Mouse (Mus musculus) WW6 (cell line): ENCODE results near the gene Npnt.

ENCODE experiments used
- DNase-seq: peaks from one replicate; pipeline ENCODE4 v3.0.0-alpha.2; 2013; ENCODE audit warnings: low read depth, low spot score

Npnt gene

GRCm38 (mm10) chr3:132939006-132939405 is 11.1 kb downstream of the Npnt start:
- no peak for DNase-seq

DNA sequence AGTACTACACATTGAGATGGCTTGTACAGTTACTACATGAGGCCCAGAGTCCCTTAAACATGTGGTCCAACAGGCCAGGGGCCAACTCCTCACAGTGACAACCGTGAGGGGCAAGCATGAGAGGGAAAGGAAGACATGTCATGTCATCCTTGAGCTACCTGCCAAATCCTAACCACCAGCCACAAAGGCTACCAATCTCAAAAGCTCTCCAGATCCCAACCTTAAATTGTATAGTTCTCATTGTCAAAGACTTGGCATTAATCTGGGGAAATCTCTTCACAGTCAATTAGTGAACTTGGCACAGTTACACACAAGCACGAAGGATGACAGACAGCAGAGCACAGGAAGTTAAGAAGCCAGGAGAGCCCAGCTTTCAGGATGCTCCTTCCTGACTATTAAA is 15.4 kb downstream of the Npnt start:
- DNase-seq: no peak

DNA sequence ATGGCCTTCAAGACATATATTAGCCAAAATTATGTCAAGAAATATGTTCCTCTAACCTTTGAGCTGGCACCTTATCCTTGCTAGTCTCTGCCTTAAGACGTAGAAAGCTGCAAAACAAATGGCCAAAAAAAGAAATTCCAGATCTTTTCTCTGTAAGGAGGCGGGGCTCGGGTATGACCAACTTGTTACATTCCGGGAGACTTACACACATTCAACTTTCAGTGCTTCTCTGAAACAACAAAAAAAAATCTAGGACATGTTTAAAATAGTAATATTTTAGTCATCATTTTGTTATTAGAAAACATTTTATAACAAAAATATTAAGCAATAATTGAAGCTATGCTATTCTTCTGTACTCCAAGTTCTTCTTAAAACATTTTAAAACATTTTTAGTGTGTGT is 18.6 kb downstream of the Npnt start:
- no peak for DNase-seq

- no peak for DNase-seq
Measured at GRCm38 (mm10) chr3:132929866-132930265, 20.2 kb downstream of the Npnt start.

GRCm38 (mm10) chr3:132928186-132928585 is 21.9 kb downstream of the Npnt start:
- DNase-seq: no peak

DNA sequence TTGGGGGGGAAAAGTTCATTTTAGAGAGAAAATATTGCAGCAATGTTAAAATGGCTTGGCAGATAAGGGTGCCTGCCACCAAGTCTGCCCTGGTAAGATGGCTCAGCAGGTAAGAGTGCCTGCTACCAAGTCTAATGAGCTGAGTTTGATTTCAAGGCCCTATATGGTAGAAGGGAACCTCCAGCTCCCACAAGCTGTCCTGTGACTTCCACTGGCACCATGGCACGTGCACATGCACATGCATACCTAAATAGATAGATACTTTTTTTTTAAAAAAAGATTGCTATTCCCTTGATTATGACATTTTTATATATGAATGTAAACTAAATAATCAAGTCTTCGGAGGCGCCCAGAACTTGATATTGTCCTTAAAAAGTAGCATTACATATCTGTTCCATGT is 30.3 kb downstream of the Npnt start:
- DNase-seq: no peak

GRCm38 (mm10) chr3:132919240-132919639 is 30.9 kb downstream of the Npnt start:
- DNase-seq: no peak

GRCm38 (mm10) chr3:132917356-132918090 is 32.6 kb downstream of the Npnt start:
- DNase-seq: no peak

DNA sequence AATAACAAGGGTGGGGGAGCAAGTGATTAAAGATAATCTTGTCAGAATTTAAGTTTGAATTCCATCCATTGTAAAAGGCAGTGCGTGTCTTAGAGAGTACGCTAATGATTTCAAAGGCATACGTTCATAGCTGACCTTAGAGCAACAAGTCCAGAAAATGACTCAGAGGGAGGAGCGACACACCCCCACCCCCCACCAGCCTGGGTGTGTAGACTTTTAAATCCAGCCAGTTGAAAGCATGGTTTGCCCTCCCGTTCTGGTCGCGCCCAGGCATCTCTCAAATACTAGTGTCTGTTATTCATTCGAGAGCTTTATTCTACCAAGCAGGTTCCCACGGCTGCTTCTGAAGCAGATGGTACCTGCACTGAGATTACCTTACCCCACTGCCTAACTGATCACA is 34.4 kb downstream of the Npnt start:
- DNase-seq: no peak

GRCm38 (mm10) chr3:132912420-132912819 is 37.7 kb downstream of the Npnt start:
- DNase-seq: no peak

DNA sequence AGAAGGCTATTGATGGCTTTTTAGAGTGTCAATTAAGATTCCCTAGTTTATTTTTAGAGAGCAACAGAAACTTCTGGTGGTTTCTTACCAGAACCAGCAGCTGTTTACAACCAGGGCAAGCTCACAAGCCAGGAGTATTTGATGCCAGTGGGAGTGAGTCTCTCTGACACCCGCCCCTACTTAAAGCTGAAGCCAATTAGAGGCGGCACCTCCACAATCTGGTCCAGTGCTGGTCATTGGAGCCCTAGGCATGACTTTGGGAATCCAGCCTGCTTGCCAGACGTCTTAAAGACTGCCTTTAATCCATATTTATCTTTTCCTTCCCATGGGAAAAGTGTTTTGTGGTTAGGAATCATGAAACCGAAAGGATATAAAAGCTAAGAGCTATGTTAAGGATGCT is 38.4 kb downstream of the Npnt start:
- DNase-seq: no peak

- no peak for DNase-seq
Measured at GRCm38 (mm10) chr3:132910727-132911126, 39.4 kb downstream of the Npnt start.

- no peak for DNase-seq
Measured at GRCm38 (mm10) chr3:132909736-132910135, 40.4 kb downstream of the Npnt start.

DNA sequence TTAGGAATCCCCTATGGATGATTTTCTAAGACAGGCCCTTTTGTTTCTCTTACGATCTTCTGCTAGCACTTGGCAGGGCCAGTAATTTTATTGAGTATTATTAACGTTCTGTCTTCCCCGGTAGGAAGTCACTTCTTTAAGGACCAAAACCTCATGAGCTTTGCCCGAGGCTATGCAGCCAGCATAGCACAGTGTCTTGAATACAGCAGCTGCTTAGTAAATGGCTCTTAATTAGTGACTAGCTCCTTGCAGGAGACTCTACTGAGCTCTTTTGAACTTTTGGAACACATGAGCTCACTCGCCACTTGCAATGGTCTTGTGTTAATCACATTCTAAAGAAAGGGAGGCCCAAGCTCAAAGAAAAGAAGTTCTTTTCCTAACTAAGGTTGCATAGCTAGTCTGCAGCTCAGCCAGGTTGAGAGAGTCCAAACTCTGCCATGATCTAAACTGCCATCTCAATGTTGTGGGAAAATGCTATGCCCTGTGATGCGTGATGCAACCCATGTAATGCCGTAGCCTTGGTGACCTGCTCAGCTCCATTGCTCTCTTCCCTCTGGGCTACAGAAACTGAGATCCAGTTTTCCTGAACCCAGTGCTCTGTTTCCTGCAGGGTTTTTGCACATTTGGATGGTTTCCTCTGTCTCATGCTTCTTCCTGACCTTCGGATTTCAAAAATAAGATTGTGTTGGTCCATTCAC is 42.4 kb downstream of the Npnt start:
- DNase-seq: no peak

GRCm38 (mm10) chr3:132905224-132905930 is 44.7 kb downstream of the Npnt start:
- no peak for DNase-seq

GRCm38 (mm10) chr3:132903386-132903785 is 46.7 kb downstream of the Npnt start:
- no peak for DNase-seq

GRCm38 (mm10) chr3:132902921-132903320 is 47.2 kb downstream of the Npnt start:
- DNase-seq: no peak

GRCm38 (mm10) chr3:132902206-132902605 is 47.9 kb downstream of the Npnt start:
- DNase-seq: no peak

- DNase-seq: no peak
Measured at GRCm38 (mm10) chr3:132897891-132898290, 52.2 kb downstream of the Npnt start.

- DNase-seq: no peak
Measured at GRCm38 (mm10) chr3:132897390-132897789, 52.7 kb downstream of the Npnt start.

DNA sequence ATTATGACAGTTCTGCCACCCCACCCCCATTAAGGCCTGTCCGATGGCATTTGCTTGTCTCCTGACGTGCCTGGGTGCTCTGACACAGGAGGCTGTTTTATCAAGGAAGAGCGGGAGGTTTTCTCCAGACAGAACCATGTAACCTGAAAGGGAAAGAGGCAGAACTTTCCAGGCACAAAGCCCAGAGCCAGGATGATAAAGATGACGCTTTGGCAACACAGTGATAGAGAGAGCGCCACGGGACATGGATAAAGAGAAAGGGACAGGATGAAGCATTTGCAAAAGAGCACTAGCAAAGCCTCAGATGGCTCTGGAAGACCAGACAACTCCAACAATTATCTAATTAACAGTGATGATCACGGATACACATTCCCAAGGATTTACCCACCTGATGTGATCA is 56.0 kb downstream of the Npnt start:
- DNase-seq: no peak

DNA sequence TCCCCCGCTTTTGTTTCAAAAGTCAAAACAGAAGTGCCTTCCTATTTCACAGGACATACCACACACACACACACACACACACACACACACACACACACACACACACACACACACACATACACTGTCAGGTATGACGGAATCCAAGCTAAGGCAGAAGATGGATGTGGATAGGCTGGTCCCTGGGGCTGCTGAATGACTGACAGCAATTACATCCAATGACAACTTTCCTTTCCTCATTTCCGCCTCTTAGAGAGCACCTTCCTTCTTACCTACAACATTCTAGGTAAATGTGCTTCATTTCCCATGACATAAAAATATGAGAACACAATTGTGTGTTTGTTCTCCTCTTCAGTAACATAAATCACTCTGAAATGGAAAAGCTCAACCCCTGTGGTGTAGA is 56.4 kb downstream of the Npnt start:
- DNase-seq: no peak

DNA sequence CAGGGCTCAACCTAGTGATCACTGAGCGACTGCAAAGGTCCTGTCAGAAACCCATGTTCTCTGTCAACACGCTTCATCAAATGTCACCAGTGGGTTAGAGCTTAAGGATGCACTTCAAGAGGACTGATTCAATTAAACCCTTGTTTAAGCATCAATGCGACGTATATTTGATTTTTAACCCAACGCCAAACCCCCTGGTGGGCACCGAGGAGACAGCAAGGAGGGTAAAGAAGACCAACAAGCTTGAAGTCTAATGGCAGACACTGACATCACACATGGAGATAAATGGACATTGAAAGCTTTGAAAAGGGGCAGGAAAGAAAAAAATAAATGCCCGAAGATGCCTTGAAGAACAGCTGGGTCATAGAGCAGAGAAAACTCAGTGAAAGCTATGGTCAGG is 57.0 kb downstream of the Npnt start:
- DNase-seq: no peak
